Comparison of ENCODE assay signal across 10 mouse cellular contexts in genomic region chr4:141957740-141958139, GRCm38 (mm10). TPM values are rescaled to one million over a fixed set of nuclear protein-coding genes. Genes with fewer than 3 reads are reported as not detected.
A peak's percentile ranks its signal among the peaks of the same experiment; 100 is the strongest.
DNase-seq lines count a peak whose midpoint lies in the region; ATAC-seq lines count a peak whose summit lies in the region.
"Had no signal": no experiment of that assay in that cellular context is flagged by ENCODE, and none has a peak within 500 bp of the region (broad histone marks: within the 10 kb centered on the region; RNA-seq: fewer than 3 reads in every experiment).

No protein-coding gene starts in this region.

- peak overlapping the region; percentile 37 for H3K4me2 ChIP-seq in kidney, embryonic 16.5 days (replicated peaks; ENCODE audit: low read depth, low read length)
- no peak overlapping the region for H3K4me2 ChIP-seq in forebrain, embryonic 13.5 days
- H3K4me2 ChIP-seq in neural tube, embryonic 15.5 days: peak overlapping the region; percentile 37
- H3K4me2 ChIP-seq: embryonic facial prominence, embryonic 13.5 days had no signal

- H3K9me3 ChIP-seq in kidney, embryonic 16.5 days (ENCODE audit: low read length): peaks cover 6% of the 10 kb centered on the region
- H3K9me3 ChIP-seq in forebrain, embryonic 13.5 days (replicated peaks): peaks cover 10% of the 10 kb centered on the region
- 0 out of 2 replicates have a peak, but pooled peaks cover 3% of the 10 kb centered on the region for H3K9me3 ChIP-seq in limb, embryonic 10.5 days (replicated peaks)
- H3K9me3 ChIP-seq in neural tube, embryonic 15.5 days (replicated peaks): no peaks in the 10 kb centered on the region

- H3K9ac ChIP-seq in kidney, embryonic 16.5 days (replicated peaks; ENCODE audit: low read length): no peak overlapping the region
- no peak overlapping the region for H3K9ac ChIP-seq in forebrain, embryonic 13.5 days
- H3K9ac ChIP-seq in neural tube, embryonic 15.5 days (replicated peaks): no peak overlapping the region
- H3K9ac ChIP-seq: embryonic facial prominence, embryonic 13.5 days had no signal

- peaks cover 27% of the 10 kb centered on the region for H3K4me1 ChIP-seq in kidney, embryonic 16.5 days (ENCODE audit: insufficient read depth, low read length)
- peaks cover 18% of the 10 kb centered on the region; the same call in 1 of the 2 replicates for H3K4me1 ChIP-seq in forebrain, embryonic 13.5 days
- H3K4me1 ChIP-seq in limb, embryonic 10.5 days: peaks cover 18% of the 10 kb centered on the region
- H3K4me1 ChIP-seq in neural tube, embryonic 15.5 days: peaks cover 15% of the 10 kb centered on the region

- peak overlapping the region; percentile 27; the same call in 1 of the 2 replicates for H3K27ac ChIP-seq in kidney, embryonic 16.5 days (ENCODE audit: low read length)
- H3K27ac ChIP-seq in forebrain, embryonic 13.5 days: no peak overlapping the region
- peak overlapping the region; percentile 54; the same call in 1 of the 2 replicates for H3K27ac ChIP-seq in limb, embryonic 10.5 days
- H3K27ac ChIP-seq in neural tube, embryonic 15.5 days (replicated peaks): no peak overlapping the region
- H3K27ac ChIP-seq: embryonic facial prominence, embryonic 13.5 days had no signal

- 22% methylated on average over 11 of the region's 11 CpGs for WGBS in kidney, embryonic 16.5 days
- 37% methylated on average over 11 of the region's 11 CpGs for WGBS in forebrain, embryonic 13.5 days
- WGBS in limb, embryonic 10.5 days: 44% methylated on average over 11 of the region's 11 CpGs
- 35% methylated on average over 11 of the region's 11 CpGs for WGBS in neural tube, embryonic 15.5 days

- DNase-seq in kidney, adult 11 months: no peak
- no peak for DNase-seq in limb, embryonic 10.5 days (ENCODE audit: low spot score)
- no peak for DNase-seq in embryo, embryonic 11 days
- DNase-seq in urinary bladder, adult 18-20 months (ENCODE audit: low spot score in 2 of 2): no peak

- H3K27me3 ChIP-seq in kidney, embryonic 16.5 days (ENCODE audit: insufficient read depth, low read length): no peaks in the 10 kb centered on the region
- H3K27me3 ChIP-seq in forebrain, embryonic 13.5 days: no peaks in the 10 kb centered on the region
- H3K27me3 ChIP-seq in limb, embryonic 10.5 days (ENCODE audit: low read depth, poor library complexity, severe bottlenecking): 0 out of 2 replicates have a peak, but pooled peaks cover 4% of the 10 kb centered on the region
- H3K27me3 ChIP-seq in neural tube, embryonic 15.5 days (replicated peaks): no peaks in the 10 kb centered on the region
- H3K27me3 ChIP-seq: embryonic facial prominence, embryonic 13.5 days; Patski had no signal

- no peak overlapping the region for H3K4me3 ChIP-seq in kidney, embryonic 16.5 days (ENCODE audit: low read length)
- no peak overlapping the region for H3K4me3 ChIP-seq in forebrain, embryonic 13.5 days
- no peak overlapping the region for H3K4me3 ChIP-seq in limb, embryonic 10.5 days
- no peak overlapping the region for H3K4me3 ChIP-seq in neural tube, embryonic 15.5 days (replicated peaks)
- H3K4me3 ChIP-seq: embryonic facial prominence, embryonic 13.5 days had no signal

- peak; percentile 56 for ATAC-seq in kidney, embryonic 16.5 days (ENCODE audit: low FRiP score, low TSS enrichment)
- peak; percentile 50 for ATAC-seq in forebrain, embryonic 13.5 days
- 0 out of 2 replicates have a peak, but pooled peaks have one; percentile 36 for ATAC-seq in neural tube, embryonic 15.5 days (ENCODE audit: low FRiP score)
- no peak for ATAC-seq in cerebellum, adult (ENCODE audit: insufficient number of reproducible peaks, low FRiP score, low TSS enrichment)
- ATAC-seq: Patski had no signal

- H3K36me3 ChIP-seq in kidney, embryonic 16.5 days (ENCODE audit: insufficient read depth, low read length): no peaks in the 10 kb centered on the region
- no peaks in the 10 kb centered on the region for H3K36me3 ChIP-seq in forebrain, embryonic 13.5 days (ENCODE audit: poor library complexity, severe bottlenecking)
- no peaks in the 10 kb centered on the region for H3K36me3 ChIP-seq in limb, embryonic 10.5 days
- no peaks in the 10 kb centered on the region for H3K36me3 ChIP-seq in neural tube, embryonic 15.5 days
- H3K36me3 ChIP-seq: embryonic facial prominence, embryonic 13.5 days had no signal

RNA-seq across cellular contexts. Expression of gene Fhad1, which starts 57.1 kb away (rescaled TPM):
- 0.74 and 1.0 TPM in 2 replicates for polyA plus RNA-seq in kidney, embryonic 16.5 days (2015; fragmentation: Nextera tagmentation; extraction: Ambion mirVana)
- 1.5 and 3.0 TPM in 2 replicates for polyA plus RNA-seq in forebrain, embryonic 13.5 days (2015; fragmentation: Nextera tagmentation; extraction: Ambion mirVana)
- 0.19 and 0.24 TPM in 2 replicates for polyA plus RNA-seq in limb, embryonic 10.5 days (2016; fragmentation: Nextera tagmentation; extraction: Ambion mirVana)
- 4.5 and 4.8 TPM in 2 replicates for polyA plus RNA-seq in neural tube, embryonic 15.5 days (2015; fragmentation: Nextera tagmentation; extraction: Ambion mirVana)

Comparison
In these comparisons a context has a peak if more than half of its experiments do, and no peak if none do; other contexts are left out.
1. H3K27ac ChIP-seq: peak in kidney, embryonic 16.5 days (single experiment) and limb, embryonic 10.5 days (single experiment); none in forebrain, embryonic 13.5 days (single experiment) and neural tube, embryonic 15.5 days (single experiment).